Mouse (Mus musculus): ENCODE measurements around the gene Mark2. TPM values are rescaled to one million over a fixed set of nuclear protein-coding genes. Genes with fewer than 3 reads are reported as not detected.

The Mark2 gene
- total RNA-seq, 2 experiments from 2014 or later = 95.9 to 110 TPM

Other genes with a start within 250 kb of the Mark2 start
- gene Flrt1, start 236.1 kb downstream of the Mark2 start, total RNA-seq (2021) = 10 to 100 TPM; 21.8 to 22.6 TPM
- 100 to 1,000 TPM; 278 to 289 TPM for gene Otub1, start 135.5 kb downstream of the Mark2 start, total RNA-seq (2021)
- 100 to 1,000 TPM; 973 to 982 TPM for gene Cox8a, start 124.2 kb downstream of the Mark2 start, total RNA-seq (2021)
- 10 to 100 TPM; 32.1 to 35.0 TPM for gene Naa40, start 100.7 kb downstream of the Mark2 start, total RNA-seq (2021)
- 10 to 100 TPM; 20.2 to 23.2 TPM for gene Rcor2, start 74.5 kb downstream of the Mark2 start, total RNA-seq (2021)
- 10 to 100 TPM; 32.8 to 33.9 TPM for gene Spindoc, start 41.1 kb upstream of the Mark2 start, total RNA-seq (2021)
- gene 2700081O15Rik, start 75.8 kb upstream of the Mark2 start, total RNA-seq (2021) = 10 to 100 TPM; 57.8 to 64.3 TPM
- 100 to 1,000 TPM; 850 to 871 TPM for gene Rtn3, start 141.4 kb upstream of the Mark2 start, total RNA-seq (2021)
- gene Atl3, start 152.2 kb upstream of the Mark2 start, total RNA-seq (2021) = 10 to 100 TPM; 20.8 to 20.9 TPM
- gene Pla2g16, start 215.6 kb upstream of the Mark2 start, total RNA-seq (2021) = 10 to 100 TPM; 13.0 to 14.9 TPM